Mouse (Mus musculus) spleen, adult 12 weeks (tissue): ENCODE results near the gene Cyp4x1.
A peak's percentile ranks its signal among the peaks of the same experiment; 100 is the strongest.

ENCODE experiments used
- DNase-seq: peaks from one replicate; pipeline ENCODE4 v3.0.0; 2022; ENCODE audit warnings: low spot score

The Cyp4x1 gene

GRCm38 (mm10) chr4:115056921-115057673 lies 77.0 kb downstream of the Cyp4x1 start:
- peak; percentile 60 for DNase-seq

DNA sequence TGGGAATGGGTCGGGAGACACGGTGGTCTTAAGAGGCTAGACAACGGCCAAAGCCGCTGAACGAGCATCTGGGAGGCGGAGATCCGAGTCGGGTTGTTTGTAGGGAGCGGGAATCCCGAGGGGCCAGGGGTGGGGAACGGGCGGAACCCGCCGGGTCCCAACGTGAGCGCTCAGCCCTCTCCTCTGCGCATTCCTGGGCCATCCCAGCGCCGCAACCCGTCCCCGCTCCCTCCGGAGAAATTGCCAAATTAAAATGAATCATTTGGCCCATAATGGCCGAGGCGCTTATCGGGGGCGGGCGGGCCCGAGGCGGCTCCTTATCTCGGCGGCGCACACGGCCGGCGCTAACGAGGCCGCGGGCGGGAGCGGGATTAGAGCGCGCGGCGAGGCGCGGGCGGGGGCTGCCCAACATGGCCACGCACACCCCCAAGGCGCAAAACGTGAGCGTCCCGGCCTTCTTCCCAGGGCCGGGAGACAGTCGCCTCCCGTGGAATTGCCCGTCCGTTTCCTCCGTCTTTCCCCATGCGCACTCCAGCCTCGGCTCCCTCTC lies 77.6 kb downstream of the Cyp4x1 start, which contains the start of gene Tal1:
Tal1 (plus strand) TSS at position 56 of the 550 bp plus-strand sequence.
- DNase-seq, result peak; percentile 82
